Mouse (Mus musculus) effector memory CD4-positive, alpha-beta T cell, adult 7 months (primary cell): ENCODE data around the gene Dync2h1. TPM values are rescaled to one million over a fixed set of nuclear protein-coding genes. Genes with fewer than 3 reads are reported as not detected.

Source experiments
- polyA plus RNA-seq: library from polyadenylated mRNA; unstranded; fragments of 100-300 nt; shearing (Covaris generic); gene quantifications from one replicate; pipeline ENCODE4 v1.2.1, GENCODE M21; 2017

The Dync2h1 gene
- polyA plus RNA-seq: 3.5 TPM

DNA sequence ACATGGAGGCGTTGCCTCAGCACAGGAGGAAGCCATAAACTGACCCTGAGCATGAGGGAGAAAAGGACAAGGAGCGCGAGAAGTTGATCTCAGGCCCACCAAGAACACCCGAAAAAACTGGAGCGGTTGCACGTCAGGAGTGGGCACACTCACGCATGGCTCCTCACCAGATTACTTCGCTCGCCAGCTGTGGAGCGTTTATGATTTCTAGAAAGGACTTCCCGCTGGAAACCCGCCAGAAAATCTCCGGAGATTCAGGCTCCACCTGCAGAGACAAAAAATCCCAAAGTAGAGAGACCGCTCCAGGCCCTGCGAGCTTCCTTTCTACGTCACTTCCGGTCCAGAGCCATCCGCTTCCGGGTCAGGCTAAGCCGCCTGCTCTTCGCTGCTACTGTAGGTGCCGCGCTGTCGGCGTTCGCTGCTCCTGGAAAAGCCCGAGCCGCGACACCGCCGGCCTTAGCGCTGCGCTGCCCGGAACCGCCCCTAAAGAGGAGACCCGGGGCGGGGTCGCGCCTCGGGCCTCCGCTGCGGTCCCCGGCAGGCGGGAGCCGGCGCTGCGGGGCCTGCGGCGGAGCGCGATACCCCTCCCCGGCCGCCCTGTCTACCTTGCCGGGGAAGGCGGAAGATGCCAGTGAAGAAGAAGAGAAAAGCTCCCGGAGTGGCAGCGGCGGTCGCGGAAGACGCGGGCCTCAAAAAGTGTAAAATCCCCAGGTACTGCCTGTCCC lies at the start of gene Dync2h1, which contains the start of gene Dcun1d5:
Gene Dync2h1 (minus strand): TSS at position 275 of the 725 bp plus-strand sequence.
Gene Dcun1d5 (plus strand): TSS at position 349 of the 725 bp plus-strand sequence.

Other genes with a start within 250 kb of the Dync2h1 start
- gene Dcun1d5, start 74 bp upstream of the Dync2h1 start, polyA plus RNA-seq: 192 TPM
- not detected for gene Mmp13, start 88.1 kb upstream of the Dync2h1 start, polyA plus RNA-seq
- gene Mmp12, start 159.9 kb upstream of the Dync2h1 start, polyA plus RNA-seq: 0.59 TPM
- gene Mmp1b, start 203.6 kb upstream of the Dync2h1 start, polyA plus RNA-seq: not detected